Comparison of ENCODE assay signal across 9 mouse cellular contexts in genomic region chr10:74994863-74995262, GRCm38 (mm10). TPM values are rescaled to one million over a fixed set of nuclear protein-coding genes. Genes with fewer than 3 reads are reported as not detected.
DNase-seq lines count a peak whose midpoint lies in the region; ATAC-seq and TF ChIP-seq lines count a peak whose summit lies in the region.
"Had no signal": no experiment of that assay in that cellular context is flagged by ENCODE, and none has a peak within 500 bp of the region (broad histone marks: within the 10 kb centered on the region; RNA-seq: fewer than 3 reads in every experiment).

No protein-coding gene starts in this region.

- ATAC-seq in forebrain, embryonic 14.5 days = peak; percentile 27; the same call in 1 of the 2 replicates
- ATAC-seq in stomach, embryonic 14.5 days (ENCODE audit: insufficient number of reproducible peaks, insufficient read depth, low FRiP score, low read depth) = peak; percentile 28; the same call in 1 of the 2 replicates

- H3K4me2 ChIP-seq in forebrain, embryonic 14.5 days (ENCODE audit: low read length) = peak overlapping the region; percentile 47; the same call in 1 of the 2 replicates
- H3K4me2 ChIP-seq in stomach, embryonic 14.5 days (replicated peaks; ENCODE audit: low read depth, low read length) = peak overlapping the region; percentile 42; the same call in 1 of the 2 replicates

- H3K9ac ChIP-seq in forebrain, embryonic 14.5 days (ENCODE audit: low read length) = no peak overlapping the region
- no peak overlapping the region for H3K9ac ChIP-seq in stomach, embryonic 14.5 days (replicated peaks; ENCODE audit: low read depth, low read length)

- no peaks in the 10 kb centered on the region for H3K27me3 ChIP-seq in forebrain, embryonic 14.5 days (replicated peaks; ENCODE audit: control insufficient read depth, insufficient read depth, low read length)
- H3K27me3 ChIP-seq in stomach, embryonic 14.5 days (ENCODE audit: control insufficient read depth, insufficient read depth, low read length) = no peaks in the 10 kb centered on the region

- peak overlapping the region; percentile 48; the same call in 1 of the 2 replicates for H3K27ac ChIP-seq in layer of hippocampus, adult 2 months
- no peak overlapping the region for H3K27ac ChIP-seq in forebrain, embryonic 14.5 days (ENCODE audit: low read depth, low read length)
- H3K27ac ChIP-seq in stomach, embryonic 14.5 days (ENCODE audit: low read length) = no peak overlapping the region; the same call in 1 of the 2 replicates

- peaks cover 12% of the 10 kb centered on the region for H3K4me1 ChIP-seq in forebrain, embryonic 14.5 days (ENCODE audit: control insufficient read depth, insufficient read depth, low read length)
- peaks cover 11% of the 10 kb centered on the region; the same call in 1 of the 2 replicates for H3K4me1 ChIP-seq in stomach, embryonic 14.5 days (ENCODE audit: control insufficient read depth, insufficient read depth, low read length)

- H3K4me3 ChIP-seq in layer of hippocampus, adult 2 months = no peak overlapping the region
- H3K4me3 ChIP-seq in forebrain, embryonic 14.5 days (ENCODE audit: low read depth, low read length) = no peak overlapping the region
- 0 out of 2 replicates have a peak overlapping the region, but pooled peaks have one; percentile 4 for H3K4me3 ChIP-seq in stomach, embryonic 14.5 days (ENCODE audit: low read depth, low read length)

- H3K9me3 ChIP-seq in forebrain, embryonic 14.5 days (replicated peaks; ENCODE audit: control insufficient read depth, low read length) = no peaks in the 10 kb centered on the region
- no peaks in the 10 kb centered on the region for H3K9me3 ChIP-seq in stomach, embryonic 14.5 days (ENCODE audit: control insufficient read depth, low read depth, low read length)

- peaks cover 16% of the 10 kb centered on the region for H3K36me3 ChIP-seq in forebrain, embryonic 14.5 days (ENCODE audit: control insufficient read depth, insufficient read depth, low read length)
- no peaks in the 10 kb centered on the region for H3K36me3 ChIP-seq in stomach, embryonic 14.5 days (ENCODE audit: control insufficient read depth, insufficient read depth, low read length)

- TF ChIP-seq CTCF in layer of hippocampus, adult 2 months (conservative IDR thresholded peaks at IDR 0.05) = no peak

- DNase-seq in layer of hippocampus, adult 2 months (ENCODE audit: low spot score in 2 of 2) = no peak
- no peak for DNase-seq in layer of hippocampus, postnatal 25 days (ENCODE audit: extremely low spot score in 1 of 2, low spot score in 1 of 2)
- peak; percentile 23 for DNase-seq in forebrain, embryonic 14.5 days (ENCODE audit: low spot score)
- peak; percentile 7 for DNase-seq in kidney, postnatal 14 days
- no peak for DNase-seq in cerebellum, adult 11 months
- DNase-seq in yolk sac, embryonic 10.5 days (ENCODE audit: low spot score) = no peak

- 13% methylated on average over 5 of the region's 5 CpGs for WGBS in forebrain, embryonic 14.5 days
- WGBS in stomach, embryonic 14.5 days = 6% methylated on average over 5 of the region's 5 CpGs

RNA-seq across cellular contexts. Expression of gene Gnaz, which starts 27.9 kb away (rescaled TPM):
- 100 to 1,000 TPM in 1 of 2 experiments, 10 to 100 TPM in 1; 96.7 to 106 TPM for total RNA-seq in layer of hippocampus, adult 2 months (2021)
- 100 to 1,000 TPM in 1 of 2 experiments, 10 to 100 TPM in 1; 99.3 to 109 TPM for total RNA-seq in layer of hippocampus, postnatal 25 days (2021)
- polyA plus RNA-seq in forebrain, embryonic 14.5 days (2014; fragmentation: Nextera tagmentation; extraction: Ambion mirVana) = 23.7 and 32.9 TPM in 2 replicates
- 4.8 and 6.1 TPM in 2 replicates for polyA plus RNA-seq in stomach, embryonic 14.5 days (2014; fragmentation: Nextera tagmentation; extraction: Ambion mirVana)

RNA-seq across cellular contexts. Expression of gene Rsph14, which starts 37.5 kb away (rescaled TPM):
- total RNA-seq in layer of hippocampus, adult 2 months (2021) = under 1 TPM; 0.34 to 1.00 TPM
- under 1 TPM; 0.27 to 0.31 TPM for total RNA-seq in layer of hippocampus, postnatal 25 days (2021)
- 0.22 TPM in 1 of 2 replicates, not detected in the other for polyA plus RNA-seq in forebrain, embryonic 14.5 days (2014; fragmentation: Nextera tagmentation; extraction: Ambion mirVana)
- not detected in 2 replicates for polyA plus RNA-seq in stomach, embryonic 14.5 days (2014; fragmentation: Nextera tagmentation; extraction: Ambion mirVana)
- total RNA-seq: monocyte, adult 5-6 weeks had no signal
- polyA plus RNA-seq: large intestine, adult 2 months had no signal

RNA-seq across cellular contexts. Expression of gene Rab36, which starts 42.0 kb away (rescaled TPM):
- 10 to 100 TPM; 33.6 to 34.6 TPM for total RNA-seq in layer of hippocampus, adult 2 months (2021)
- 10 to 100 TPM; 26.1 to 35.8 TPM for total RNA-seq in layer of hippocampus, postnatal 25 days (2021)
- polyA plus RNA-seq in forebrain, embryonic 14.5 days (2014; fragmentation: Nextera tagmentation; extraction: Ambion mirVana) = 10.5 and 11.1 TPM in 2 replicates
- polyA plus RNA-seq in stomach, embryonic 14.5 days (2014; fragmentation: Nextera tagmentation; extraction: Ambion mirVana) = 10.3 and 12.6 TPM in 2 replicates

Comparison
In these comparisons a context has a peak if more than half of its experiments do, and no peak if none do; other contexts are left out.
1. DNase-seq: peak in forebrain, embryonic 14.5 days (single experiment) and kidney, postnatal 14 days (single experiment); none in layer of hippocampus, adult 2 months (0 of 2), layer of hippocampus, postnatal 25 days (0 of 2), cerebellum, adult 11 months (single experiment) and yolk sac, embryonic 10.5 days (single experiment).